Comparison of ENCODE assay signal across 10 mouse cellular contexts in the genomic region with DNA sequence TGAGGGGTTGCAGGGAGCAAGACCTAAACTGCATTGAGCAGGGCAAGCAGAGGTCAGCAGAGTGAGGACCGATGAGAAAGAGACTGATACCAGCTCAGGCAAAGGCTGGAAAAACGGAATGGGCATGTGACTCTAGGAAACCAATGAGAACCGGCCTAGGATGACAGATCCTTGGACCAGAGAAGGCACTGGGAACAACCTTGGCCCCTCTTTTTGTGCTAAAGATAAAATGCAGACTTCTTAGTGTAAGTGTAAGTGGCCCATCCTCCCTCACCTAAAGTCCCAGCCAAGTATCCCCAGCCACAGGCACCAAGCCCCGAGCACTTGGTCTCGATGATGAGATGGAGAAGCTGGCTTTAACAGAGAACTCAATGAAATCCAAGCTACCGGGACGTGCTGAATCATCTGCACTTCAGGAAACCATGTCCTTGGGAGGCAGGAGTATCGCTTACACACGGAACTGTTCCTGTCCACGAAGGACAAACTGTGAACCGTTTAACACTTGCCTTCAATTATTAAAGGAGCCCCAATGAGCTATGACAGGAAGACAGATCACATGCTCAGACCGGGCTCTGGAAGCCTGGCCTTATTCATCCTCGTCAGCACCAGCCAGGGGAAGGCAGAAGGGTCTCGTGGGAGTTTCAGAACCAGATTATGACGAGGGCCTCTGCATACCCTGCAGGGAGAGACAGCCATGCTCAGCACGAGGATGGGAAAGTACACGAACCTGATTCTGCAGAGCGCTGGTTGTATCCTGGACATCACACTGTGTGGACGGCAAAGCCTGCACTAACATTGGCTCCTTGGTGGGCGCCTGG.
DNase-seq lines count a peak whose midpoint lies in the region; ATAC-seq and TF ChIP-seq lines count a peak whose summit lies in the region.
"Had no signal": no experiment of that assay in that cellular context is flagged by ENCODE, and none has a peak within 500 bp of the region (broad histone marks: within the 10 kb centered on the region; RNA-seq: fewer than 3 reads in every experiment).

No protein-coding gene starts in this region.

- no peaks in the 10 kb centered on the region for H3K36me3 ChIP-seq in forebrain, postnatal 0 days (ENCODE audit: insufficient read depth)
- no peaks in the 10 kb centered on the region for H3K36me3 ChIP-seq in forebrain, embryonic 10.5 days (replicated peaks)

- peak overlapping the region; percentile 30; the same call in 1 of the 2 replicates for H3K27ac ChIP-seq in forebrain, postnatal 0 days (ENCODE audit: low read depth, low read length)
- no peak overlapping the region for H3K27ac ChIP-seq in forebrain, embryonic 10.5 days

- H3K27me3 ChIP-seq in forebrain, postnatal 0 days (ENCODE audit: insufficient read depth, low read length), result no peaks in the 10 kb centered on the region
- no peaks in the 10 kb centered on the region for H3K27me3 ChIP-seq in forebrain, embryonic 10.5 days (ENCODE audit: poor library complexity, severe bottlenecking)

- H3K9ac ChIP-seq in forebrain, postnatal 0 days, result no peak overlapping the region

- H3K4me3 ChIP-seq in forebrain, postnatal 0 days (ENCODE audit: low read depth, low read length), result no peak overlapping the region
- H3K4me3 ChIP-seq in forebrain, embryonic 10.5 days, result no peak overlapping the region

- TF ChIP-seq CTCF in forebrain, postnatal 0 days (IDR thresholded peaks at IDR 0.05; ENCODE audit: low read depth), result no peak
- no peak for TF ChIP-seq CTCF in brain, embryonic 14.5 days (IDR thresholded peaks at IDR 0.05; ENCODE audit: borderline replicate concordance, extremely low read depth, insufficient read depth, insufficient read length)

- no peaks in the 10 kb centered on the region for H3K9me3 ChIP-seq in forebrain, postnatal 0 days (ENCODE audit: low read length)
- no peaks in the 10 kb centered on the region for H3K9me3 ChIP-seq in forebrain, embryonic 10.5 days

- 0 out of 2 replicates have a peak, but pooled peaks cover 6% of the 10 kb centered on the region for H3K4me1 ChIP-seq in forebrain, postnatal 0 days (ENCODE audit: insufficient read depth)
- H3K4me1 ChIP-seq in forebrain, embryonic 10.5 days, result peaks cover 47% of the 10 kb centered on the region

- DNase-seq in forebrain, postnatal 0 days, result no peak
- DNase-seq in forebrain, embryonic 10.5 days (ENCODE audit: extremely low spot score, low spot score), result no peak
- peak; percentile 52 for DNase-seq in MN1 (ENCODE audit: low spot score)
- DNase-seq in brain, embryonic 14.5 days (ENCODE audit: low read depth), result peak; percentile 28
- peak; percentile 39 for DNase-seq in lung, postnatal 36 days
- DNase-seq in cerebellum, postnatal 36 days, result no peak
- no peak for DNase-seq in frontal cortex, postnatal 36 days (ENCODE audit: low spot score in 2 of 2)
- DNase-seq in kidney, postnatal 10 days, result no peak
- DNase-seq: kidney, adult 2 months had no signal

- no peak for TF ChIP-seq POLR2A in brain, embryonic 14.5 days (IDR thresholded peaks at IDR 0.05; ENCODE audit: borderline replicate concordance, extremely low read depth, insufficient read depth, insufficient read length, poor library complexity, severe bottlenecking)

- no peak overlapping the region for H3K4me2 ChIP-seq in forebrain, postnatal 0 days (ENCODE audit: low read depth)
- H3K4me2 ChIP-seq: liver, embryonic 11.5 days had no signal

- ATAC-seq in forebrain, postnatal 0 days, result no peak

- WGBS in forebrain, postnatal 0 days, result 73% methylated on average over 20 of the region's 20 CpGs
- 88% methylated on average over 20 of the region's 20 CpGs for WGBS in forebrain, embryonic 10.5 days

Comparison
In these comparisons a context has a peak if more than half of its experiments do, and no peak if none do; other contexts are left out.
1. DNase-seq: peak in MN1 (single experiment), brain, embryonic 14.5 days (single experiment) and lung, postnatal 36 days (single experiment); none in forebrain, postnatal 0 days (single experiment), forebrain, embryonic 10.5 days (single experiment), cerebellum, postnatal 36 days (0 of 2), frontal cortex, postnatal 36 days (0 of 2) and kidney, postnatal 10 days (single experiment).